Mouse (Mus musculus) limb, embryonic 10.5 days (tissue): ENCODE measurements around the gene Gm15097. TPM values are rescaled to one million over a fixed set of nuclear protein-coding genes. Genes with fewer than 3 reads are reported as not detected.
A peak's percentile ranks its signal among the peaks of the same experiment; 100 is the strongest.
"Not testable (repeated sequence)": the region's sequence is repeated elsewhere in the genome, so short reads cannot be mapped to it uniquely, and the experiment has no call there.

Experiments
- DNase-seq: peaks from one replicate; pipeline ENCODE4 v3.0.0-alpha.2; 2017; ENCODE audit warnings: low spot score
- H3K27ac ChIP-seq: fragments of 300-500 bp; sonication (generic); 2 replicates; pipeline ENCODE4 v1.5.1; 2016; ENCODE audit warnings: mild to moderate bottlenecking
- H3K27me3 ChIP-seq: fragments of 300-500 bp; sonication (generic); 2 replicates; pipeline ENCODE4 v1.6.1; 2016; ENCODE audit warnings: low read depth, mild to moderate bottlenecking; ENCODE audit not compliant: poor library complexity, severe bottlenecking
- H3K36me3 ChIP-seq: fragments of 300-500 bp; sonication (generic); 2 replicates; pipeline ENCODE4 v1.6.1; 2016; ENCODE audit warnings: mild to moderate bottlenecking, moderate library complexity
- H3K4me1 ChIP-seq: fragments of 300-500 bp; sonication (generic); 2 replicates; pipeline ENCODE4 v1.6.1; 2016
- H3K4me3 ChIP-seq: fragments of 300-500 bp; sonication (generic); 2 replicates; pipeline ENCODE4 v1.5.1; 2016; ENCODE audit warnings: mild to moderate bottlenecking, moderate library complexity
- H3K9me3 ChIP-seq: fragments of 300-500 bp; sonication (generic); replicated peaks from 2 replicates; pipeline ENCODE4 v1.6.1; 2016; ENCODE audit warnings: mild to moderate bottlenecking
- WGBS: fragments of 180-500 bp; shearing (Covaris S2); methylation state at CpG from one replicate; pipeline ENCODE4 v1.1.7; 2016; 5-methylcytosine and 5-hydroxymethylcytosine counted together
- polyA plus RNA-seq: library from polyadenylated mRNA; unstranded; fragments of >200 nt; fragmentation: Nextera tagmentation; extraction: Ambion mirVana; gene quantifications from 2 replicates; pipeline ENCODE4 v1.2.1, GENCODE M21; 2016

Gm15097 gene
- polyA plus RNA-seq = not detected in 2 replicates

DNA sequence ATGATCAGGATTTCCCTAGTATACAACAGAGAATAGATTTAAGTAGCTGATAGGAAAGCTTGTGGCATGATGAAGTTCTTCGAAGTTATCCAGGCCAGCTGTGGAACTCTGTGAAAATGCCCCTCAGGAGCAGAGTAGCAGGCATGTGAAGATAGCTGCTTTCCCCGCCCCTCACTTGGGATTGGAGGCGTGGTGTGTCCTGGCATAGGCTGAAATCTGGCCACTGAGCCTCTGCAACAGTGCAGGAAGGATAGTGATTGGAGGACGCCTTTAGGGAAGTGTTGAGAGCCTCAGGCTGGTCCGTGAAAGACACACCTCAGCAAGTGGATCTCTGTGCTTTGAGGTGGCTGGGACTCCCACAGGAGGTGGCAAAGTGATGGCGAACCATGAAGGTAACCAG lies at the start of gene Gm15097:
Gene Gm15097, plus strand, starts transcription at position 301 of the 400 bp plus-strand sequence.
- not testable (repeated sequence) for H3K27me3 ChIP-seq, H3K4me1 ChIP-seq, H3K4me3 ChIP-seq, H3K9me3 ChIP-seq, H3K36me3 ChIP-seq, DNase-seq, H3K27ac ChIP-seq
- WGBS = no CpG with 5 or more reads among the region's 6 CpGs

DNA sequence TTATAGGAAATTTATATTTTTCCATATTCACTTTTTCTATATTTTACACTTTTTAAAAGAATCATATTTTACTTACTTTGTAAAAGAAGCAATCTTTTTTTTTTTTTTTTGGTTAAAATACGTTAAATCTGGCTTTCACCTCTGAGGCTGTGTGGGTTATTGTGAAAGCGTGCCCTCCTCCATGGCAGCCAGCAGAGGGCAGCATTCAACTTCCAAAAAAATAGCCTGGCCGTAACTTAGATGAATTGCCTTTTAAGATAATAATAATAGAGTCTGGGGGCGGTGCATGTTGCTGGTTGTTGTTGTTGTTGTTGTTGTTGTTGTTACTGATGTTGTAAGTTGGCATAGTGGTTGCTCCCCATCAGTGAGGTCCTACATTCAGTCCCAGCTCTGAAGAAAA lies 21.4 kb upstream of the Gm15097 start:
- H3K36me3 ChIP-seq, H3K27me3 ChIP-seq, H3K27ac ChIP-seq, H3K9me3 ChIP-seq, H3K4me3 ChIP-seq, H3K4me1 ChIP-seq: not testable (repeated sequence)
- 56% methylated on average over 4 of the region's 4 CpGs for WGBS
- DNase-seq = peak; percentile 17

DNA sequence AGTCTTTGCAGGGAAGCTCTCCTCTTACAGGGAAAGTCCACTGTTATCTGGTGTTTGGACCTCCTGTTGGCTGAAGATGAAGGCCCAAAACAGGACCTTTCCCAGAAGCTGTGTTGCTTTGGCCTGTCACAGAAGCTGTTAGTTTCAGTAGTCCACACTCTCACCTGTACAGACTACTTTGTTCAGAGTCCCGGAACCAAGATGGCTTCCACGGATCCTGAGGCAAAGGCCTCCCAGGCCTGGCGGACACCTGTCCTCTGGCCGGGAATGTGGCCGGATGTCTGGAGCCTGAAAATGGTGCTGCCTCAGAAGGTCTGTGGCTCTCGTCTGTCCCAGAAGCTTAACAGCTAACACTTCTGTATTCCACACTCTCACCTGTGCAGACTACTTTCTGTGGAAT lies 26.9 kb downstream of the Gm15097 start:
- not testable (repeated sequence) for H3K36me3 ChIP-seq, H3K4me1 ChIP-seq, H3K9me3 ChIP-seq, H3K27ac ChIP-seq, H3K4me3 ChIP-seq, DNase-seq, H3K27me3 ChIP-seq
- WGBS = 95% methylated on average over 6 of the region's 6 CpGs

Other genes starting within 250 kb of the Gm15097 start
- not detected in 2 replicates for gene Gm10439, start 189.9 kb upstream of the Gm15097 start, polyA plus RNA-seq
- not detected in 2 replicates for gene Gm15091, start 157.2 kb downstream of the Gm15097 start, polyA plus RNA-seq